Mouse (Mus musculus) ES-E14 (cell line): ENCODE results near the gene Wdr92. TPM values are rescaled to one million over a fixed set of nuclear protein-coding genes. Genes with fewer than 3 reads are reported as not detected.
"Not testable (repeated sequence)": the region's sequence is repeated elsewhere in the genome, so short reads cannot be mapped to it uniquely, and the experiment has no call there.

Source experiments
- DNase-seq: peaks from one replicate; pipeline ENCODE4 v3.0.0-alpha.2; 2013; ENCODE audit warnings: low read depth, low spot score
- H3K27ac ChIP-seq: 2 replicates; pipeline ENCODE4 v1.5.1; 2012; ENCODE audit warnings: low read depth, mild to moderate bottlenecking, low read length, moderate library complexity, mixed read lengths; ENCODE audit not compliant: poor library complexity, insufficient read depth, severe bottlenecking
- H3K36me3 ChIP-seq: 2 replicates; pipeline ENCODE4 v1.6.1; 2012; ENCODE audit warnings: mild to moderate bottlenecking, low read length, moderate library complexity, mixed read lengths; ENCODE audit not compliant: control insufficient read depth, poor library complexity, insufficient read depth, severe bottlenecking
- H3K4me1 ChIP-seq, 2 experiments: fragments of 150-350 bp in 1 of 2; sonication (generic) in 1 of 2; 2 replicates each; pipeline ENCODE4 v1.6.1; 2012; ENCODE audit warnings: low read length in 2 of 2, mild to moderate bottlenecking in 1 of 2, mixed read lengths in 1 of 2; ENCODE audit not compliant: control insufficient read depth in 2 of 2, insufficient read depth in 2 of 2, poor library complexity in 1 of 2
- H3K4me3 ChIP-seq, 2 experiments: fragments of 150-350 bp in 1 of 2; sonication (generic) in 1 of 2; 2 replicates each; pipeline ENCODE4 v1.5.1; 2012; ENCODE audit warnings: low read length in 2 of 2, low read depth in 1 of 2, mild to moderate bottlenecking in 1 of 2, mixed read lengths in 1 of 2; ENCODE audit not compliant: insufficient read depth in 1 of 2, poor library complexity in 1 of 2, severe bottlenecking in 1 of 2
- H3K9ac ChIP-seq: 2 replicates; pipeline ENCODE4 v1.6.1; 2012; ENCODE audit warnings: low read depth, mild to moderate bottlenecking, low read length, mixed read lengths; ENCODE audit not compliant: poor library complexity, insufficient read depth, severe bottlenecking
- H3K9me3 ChIP-seq: fragments of 150-350 bp; sonication (generic); 2 replicates; pipeline ENCODE4 v1.6.1; 2012; ENCODE audit warnings: low read depth, mild to moderate bottlenecking, low read length; ENCODE audit not compliant: control insufficient read depth, insufficient read depth
- CHD2 ChIP-seq: IDR thresholded peaks from 2 replicates; pipeline ENCODE4 v1.6.1; 2014; ENCODE audit warnings: mild to moderate bottlenecking, low read depth, low read length, inconsistent platforms
- HCFC1 ChIP-seq: IDR thresholded peaks from 2 replicates; pipeline ENCODE4 v1.6.1; 2012; ENCODE audit warnings: low read length, inconsistent platforms, borderline replicate concordance; ENCODE audit not compliant: insufficient read depth
- MAFK ChIP-seq: IDR thresholded peaks from 2 replicates; pipeline ENCODE4 v1.6.1; 2014; ENCODE audit warnings: mild to moderate bottlenecking, low read depth, low read length, inconsistent platforms; ENCODE audit not compliant: insufficient read depth
- ZC3H11A ChIP-seq: IDR thresholded peaks from 2 replicates; pipeline ENCODE4 v1.6.1; 2012; ENCODE audit warnings: low read depth, mild to moderate bottlenecking, inconsistent platforms, low read length, borderline replicate concordance
- ZNF384 ChIP-seq: IDR thresholded peaks from 2 replicates; pipeline ENCODE4 v1.6.1; 2012; ENCODE audit warnings: low read depth, low read length, inconsistent platforms
- in situ Hi-C, 2 experiments: fragments of 600-800 bp; cut with MboI; formaldehyde crosslinking; loops; one replicate each; pipeline ENCODE4 v1.15.1; 2025; ENCODE audit warnings: low sequenced_read_pairs in 2 of 2, inconsistent platforms in 1 of 2; ENCODE audit not compliant: unreplicated experiment in 2 of 2
- total RNA-seq: library from RNA; depleted of rRNA; stranded (reverse); fragments of 300-350 nt; gene quantifications from 2 replicates; pipeline ENCODE4 v1.2.3, GENCODE M21; 2012

Wdr92 gene
- total RNA-seq, 1 experiment: 31.5 TPM

DNA sequence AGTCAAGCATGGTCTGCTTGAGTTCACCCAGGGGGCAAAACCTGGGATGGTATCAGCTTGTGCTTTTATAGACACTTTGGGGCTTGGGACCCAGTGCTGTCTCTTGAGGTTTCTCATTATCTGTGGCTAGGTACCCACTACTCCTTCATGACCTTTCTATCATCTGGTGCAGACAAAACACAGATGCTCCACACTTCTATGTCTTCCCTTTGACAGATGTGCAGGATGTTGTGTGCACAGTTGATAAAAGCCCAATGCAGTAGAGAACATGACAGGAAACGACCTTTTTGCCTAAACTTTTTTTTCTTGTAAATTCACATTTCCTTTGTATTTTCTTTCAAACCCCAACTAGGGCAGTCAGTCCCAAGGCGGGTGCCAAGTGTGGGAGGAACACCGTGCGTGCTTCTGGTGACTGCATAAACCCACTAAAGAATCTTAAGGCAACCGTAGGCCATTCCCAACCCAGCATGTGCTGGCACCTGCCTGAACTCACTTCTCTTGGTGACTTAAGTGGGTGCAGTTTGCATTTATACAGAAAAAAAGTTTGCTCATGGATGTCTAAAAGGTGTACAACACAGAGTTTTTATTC lies 54.6 kb downstream of the Wdr92 start:
- no peak for TF ChIP-seq CHD2
- Histone ChIP-seq H3K4me3 (no peak overlapping the region), H3K27ac (no peak overlapping the region), H3K36me3 (peaks cover 5% of the 10 kb centered on the region), H3K4me1 (no peaks in the 10 kb centered on the region), H3K9ac (no peak overlapping the region), H3K9me3 (no peaks in the 10 kb centered on the region)
- in situ Hi-C loops: no loop called here
- DNase-seq: no peak

DNA sequence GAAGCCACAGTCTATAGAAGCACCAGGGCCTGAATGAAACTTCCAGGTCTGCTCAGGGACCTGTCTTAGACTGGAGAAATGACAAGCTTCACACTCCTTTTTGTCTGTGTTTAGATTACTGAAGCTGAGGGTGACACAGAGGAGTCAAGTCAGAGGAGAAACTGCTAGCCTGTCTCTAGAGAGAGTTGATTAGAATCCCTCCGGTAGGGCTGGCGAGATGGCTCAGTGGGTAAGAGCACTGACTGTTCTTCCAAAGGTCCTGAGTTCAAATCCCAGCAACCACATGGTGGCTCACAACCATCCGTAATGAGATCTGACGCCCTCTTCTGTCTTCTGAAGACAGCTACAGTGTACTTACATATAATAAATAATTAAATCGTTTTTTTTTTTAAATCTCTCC lies 56.7 kb downstream of the Wdr92 start:
- H3K4me3 ChIP-seq, H3K9me3 ChIP-seq, in situ Hi-C loops, DNase-seq, H3K27ac ChIP-seq, H3K4me1 ChIP-seq, H3K9ac ChIP-seq, H3K36me3 ChIP-seq: not testable (repeated sequence)

GRCm38 (mm10) chr11:17248715-17249114 lies 66.8 kb downstream of the Wdr92 start:
- Histone ChIP-seq H3K4me3 (no peak overlapping the region), H3K27ac (no peak overlapping the region), H3K4me1 (no peaks in the 10 kb centered on the region), H3K9ac (no peak overlapping the region), H3K36me3 (no peaks in the 10 kb centered on the region), H3K9me3 (no peaks in the 10 kb centered on the region)
- no peak for TF ChIP-seq MAFK
- TF ChIP-seq CHD2: no peak
- no peak for TF ChIP-seq ZNF384
- TF ChIP-seq ZC3H11A: no peak
- no peak for TF ChIP-seq HCFC1
- in situ Hi-C loops: no loop called here
- DNase-seq: no peak

DNA sequence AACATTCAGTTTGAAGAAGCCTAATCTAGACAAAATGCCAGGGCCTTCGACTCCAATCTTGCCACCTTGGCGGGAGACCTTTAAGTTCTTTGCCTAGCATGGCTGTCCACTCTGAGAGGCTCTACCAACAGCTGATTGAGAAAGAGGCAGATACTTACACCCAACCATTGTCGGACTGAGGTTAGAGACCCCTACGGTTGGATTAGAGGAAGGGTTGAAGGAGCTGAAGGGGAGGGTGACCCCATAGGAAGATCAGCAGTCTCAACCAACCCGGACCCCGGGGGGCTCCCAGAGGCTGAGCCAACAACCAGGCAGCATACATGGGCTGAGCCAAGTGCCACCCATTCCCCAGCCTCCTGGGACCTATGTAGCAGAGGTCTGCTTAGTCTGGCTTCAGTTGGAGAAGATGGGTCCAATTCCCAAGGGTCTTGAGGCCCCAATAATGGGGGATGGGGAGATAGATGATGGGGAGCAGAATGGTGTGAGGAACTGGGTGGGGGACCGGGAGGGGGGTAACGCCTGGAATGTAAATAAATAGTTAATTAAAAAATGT lies 75.0 kb downstream of the Wdr92 start:
- Histone ChIP-seq H3K9ac (peak overlapping the region; percentile 39; the same call in 1 of the 2 replicates), H3K4me3 (peak overlapping the region; percentile 73 to 79; a peak in 3 of 4 replicates), H3K27ac (no peak overlapping the region), H3K4me1 (peaks cover 0 to 4% of the 10 kb centered on the region in 2 experiments; a peak in 1 of 4 replicates), H3K9me3 (no peaks in the 10 kb centered on the region), H3K36me3 (no peaks in the 10 kb centered on the region)
- no peak for DNase-seq
- TF ChIP-seq ZC3H11A: no peak
- TF ChIP-seq HCFC1: no peak
- TF ChIP-seq ZNF384: no peak
- no peak for TF ChIP-seq CHD2
- TF ChIP-seq MAFK: no peak
- in situ Hi-C loops: no loop called here

DNA sequence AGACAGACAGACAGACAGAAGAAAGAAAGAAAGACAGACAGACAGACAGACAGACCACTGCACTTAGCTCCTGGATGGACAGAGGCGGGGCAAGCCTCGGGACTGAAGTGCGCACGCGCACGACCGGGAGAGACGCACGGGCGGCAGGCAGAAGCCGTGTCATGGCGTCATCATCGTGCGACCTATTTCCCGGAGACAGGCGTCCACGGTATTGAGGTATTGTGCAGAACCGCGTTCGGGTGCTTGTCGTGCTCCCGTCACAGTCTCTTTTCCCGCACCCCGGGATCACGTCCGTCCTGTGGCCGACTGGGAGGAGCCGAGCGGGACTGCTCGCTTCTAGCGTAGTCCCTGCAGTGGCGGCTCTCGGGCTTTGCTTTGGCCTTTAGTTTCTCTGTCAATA lies 75.5 kb downstream of the Wdr92 start, which contains the start of gene C1d:
Gene C1d (plus strand): TSS at position 137 of the 400 bp plus-strand sequence.
- TF ChIP-seq ZC3H11A (no peak), CHD2 (no peak), ZNF384 (no peak), HCFC1 (peak; percentile 71)
- peak within 1 kb of the TSS; percentile 84 for H3K9ac ChIP-seq
- H3K27ac ChIP-seq: no peak within 1 kb of the TSS
- H3K4me3 ChIP-seq: peak within 1 kb of the TSS; percentile 73 to 79
- H3K4me1 ChIP-seq: peaks cover 0 to 4% of the 10 kb centered on the region in 2 experiments; a peak in 1 of 4 replicates
- in situ Hi-C loops: no loop called here
- no peaks in the 10 kb centered on the region for H3K9me3 ChIP-seq
- peak; percentile 88 for DNase-seq
- H3K36me3 ChIP-seq: no peaks in the 10 kb centered on the region
